Mouse (Mus musculus): ENCODE measurements at regions not wholly inside any gene's neighbourhood (a gene's known extent, or its start where the extent isn't known, plus 50 kb on each side); places are given as distances from the start of the nearest gene placed in this dataset.

- no peak overlapping the region for H3K4me2 ChIP-seq (ENCODE audit: low read depth, low read length)
- no peak overlapping the region for H3K9ac ChIP-seq (ENCODE audit: low read length)
- H3K9me3 ChIP-seq (ENCODE audit: control insufficient read depth, low read length) = no peaks in the 10 kb centered on the region
- ATAC-seq (ENCODE audit: low read depth) = no peak
- no peak overlapping the region for H3K4me3 ChIP-seq (ENCODE audit: low read length)
- H3K27ac ChIP-seq (ENCODE audit: low read length) = no peak overlapping the region
- no peaks in the 10 kb centered on the region for H3K27me3 ChIP-seq (ENCODE audit: control insufficient read depth, insufficient read depth, low read depth, low read length)
- WGBS = 78% methylated on average over 4 of the region's 4 CpGs
- no peaks in the 10 kb centered on the region for H3K36me3 ChIP-seq (ENCODE audit: control insufficient read depth, insufficient read depth, low read length)
- H3K4me1 ChIP-seq (replicated peaks; ENCODE audit: control insufficient read depth, insufficient read depth, low read length) = no peaks in the 10 kb centered on the region
Observed at GRCm38 (mm10) chr9:52816309-52816708, 136.7 kb upstream of the AI593442 start.

DNA sequence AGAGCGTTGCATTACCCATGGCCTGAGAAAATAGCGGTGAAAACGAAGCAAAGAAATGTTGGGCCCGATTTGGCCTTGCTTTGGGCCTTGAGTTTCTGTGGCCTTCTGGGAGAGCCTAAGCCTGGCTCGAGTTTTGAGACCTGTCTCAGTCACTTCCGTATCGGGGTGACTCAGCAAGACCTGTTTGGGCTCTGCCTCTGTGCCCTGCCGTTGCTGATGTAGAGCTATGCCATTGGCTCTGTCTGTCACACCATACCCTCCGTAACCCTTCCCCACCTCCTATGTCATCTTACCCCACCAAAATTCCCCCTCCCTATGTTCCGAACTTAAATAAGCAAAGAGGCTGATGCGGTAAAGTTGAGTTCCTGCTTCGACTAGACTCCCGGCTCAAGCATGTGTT lies 123.4 kb upstream of the AI593442 start:
- Histone ChIP-seq H3K36me3 (ENCODE audit: control insufficient read depth, insufficient read depth, low read length) (no peaks in the 10 kb centered on the region), H3K4me3 (ENCODE audit: low read length) (no peak overlapping the region), H3K27me3 (ENCODE audit: control insufficient read depth, insufficient read depth, low read depth, low read length) (no peaks in the 10 kb centered on the region), H3K9me3 (ENCODE audit: control insufficient read depth, low read length) (no peaks in the 10 kb centered on the region), H3K27ac (ENCODE audit: low read length) (no peak overlapping the region), H3K4me2 (ENCODE audit: low read depth, low read length) (no peak overlapping the region), H3K4me1 (replicated peaks; ENCODE audit: control insufficient read depth, insufficient read depth, low read length) (no peaks in the 10 kb centered on the region), H3K9ac (ENCODE audit: low read length) (no peak overlapping the region)
- 91% methylated on average over 13 of the region's 13 CpGs for WGBS
- no peak for ATAC-seq (ENCODE audit: low read depth)

DNA sequence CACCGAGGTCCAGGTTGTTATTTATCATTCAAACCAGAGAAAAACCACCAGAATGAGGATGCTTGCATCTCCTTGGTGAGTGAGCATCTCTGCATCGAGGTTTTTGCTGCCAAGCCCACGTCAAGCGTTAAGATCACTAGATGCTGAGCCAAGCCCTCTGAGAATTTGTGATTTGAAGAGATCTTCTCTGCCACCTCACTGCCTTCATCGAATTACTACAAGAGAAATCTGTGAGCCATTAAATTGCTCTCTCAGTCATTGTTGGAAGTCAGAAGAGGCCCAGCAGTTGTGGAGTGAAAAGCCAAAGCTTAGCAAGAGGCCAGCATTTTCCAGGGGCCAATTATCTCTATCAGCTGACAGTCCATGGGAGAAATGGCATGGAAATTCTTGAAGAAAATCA lies 122.2 kb upstream of the AI593442 start:
- no peaks in the 10 kb centered on the region for H3K9me3 ChIP-seq (ENCODE audit: control insufficient read depth, low read length)
- no peaks in the 10 kb centered on the region for H3K36me3 ChIP-seq (ENCODE audit: control insufficient read depth, insufficient read depth, low read length)
- ATAC-seq (ENCODE audit: low read depth) = no peak
- H3K9ac ChIP-seq (ENCODE audit: low read length) = no peak overlapping the region
- no peak overlapping the region for H3K27ac ChIP-seq (ENCODE audit: low read length)
- no peaks in the 10 kb centered on the region for H3K4me1 ChIP-seq (replicated peaks; ENCODE audit: control insufficient read depth, insufficient read depth, low read length)
- no peak overlapping the region for H3K4me3 ChIP-seq (ENCODE audit: low read length)
- 76% methylated on average over 5 of the region's 5 CpGs for WGBS
- H3K4me2 ChIP-seq (ENCODE audit: low read depth, low read length) = no peak overlapping the region
- H3K27me3 ChIP-seq (ENCODE audit: control insufficient read depth, insufficient read depth, low read depth, low read length) = no peaks in the 10 kb centered on the region

- Histone ChIP-seq H3K4me3 (ENCODE audit: low read length) (no peak overlapping the region), H3K4me1 (replicated peaks; ENCODE audit: control insufficient read depth, insufficient read depth, low read length) (no peaks in the 10 kb centered on the region), H3K9ac (ENCODE audit: low read length) (no peak overlapping the region), H3K4me2 (ENCODE audit: low read depth, low read length) (no peak overlapping the region), H3K36me3 (ENCODE audit: control insufficient read depth, insufficient read depth, low read length) (no peaks in the 10 kb centered on the region), H3K27me3 (ENCODE audit: control insufficient read depth, insufficient read depth, low read depth, low read length) (no peaks in the 10 kb centered on the region), H3K9me3 (ENCODE audit: control insufficient read depth, low read length) (no peaks in the 10 kb centered on the region), H3K27ac (ENCODE audit: low read length) (no peak overlapping the region)
- no peak for ATAC-seq (ENCODE audit: low read depth)
- WGBS = 66% methylated on average over 3 of the region's 3 CpGs
Observed at GRCm38 (mm10) chr9:52800476-52800875, 120.9 kb upstream of the AI593442 start.

- no peaks in the 10 kb centered on the region for H3K4me1 ChIP-seq (replicated peaks; ENCODE audit: control insufficient read depth, insufficient read depth, low read length)
- H3K4me2 ChIP-seq (ENCODE audit: low read depth, low read length) = no peak overlapping the region
- ATAC-seq (ENCODE audit: low read depth) = no peak
- no peaks in the 10 kb centered on the region for H3K9me3 ChIP-seq (ENCODE audit: control insufficient read depth, low read length)
- no peak overlapping the region for H3K9ac ChIP-seq (ENCODE audit: low read length)
- H3K27ac ChIP-seq (ENCODE audit: low read length) = no peak overlapping the region
- WGBS = 33% methylated on average over 1 of the region's 1 CpGs
- no peaks in the 10 kb centered on the region for H3K36me3 ChIP-seq (ENCODE audit: control insufficient read depth, insufficient read depth, low read length)
- no peak overlapping the region for H3K4me3 ChIP-seq (ENCODE audit: low read length)
- no peaks in the 10 kb centered on the region for H3K27me3 ChIP-seq (ENCODE audit: control insufficient read depth, insufficient read depth, low read depth, low read length)
Observed at GRCm38 (mm10) chr9:52792596-52792995, 113.0 kb upstream of the AI593442 start.

DNA sequence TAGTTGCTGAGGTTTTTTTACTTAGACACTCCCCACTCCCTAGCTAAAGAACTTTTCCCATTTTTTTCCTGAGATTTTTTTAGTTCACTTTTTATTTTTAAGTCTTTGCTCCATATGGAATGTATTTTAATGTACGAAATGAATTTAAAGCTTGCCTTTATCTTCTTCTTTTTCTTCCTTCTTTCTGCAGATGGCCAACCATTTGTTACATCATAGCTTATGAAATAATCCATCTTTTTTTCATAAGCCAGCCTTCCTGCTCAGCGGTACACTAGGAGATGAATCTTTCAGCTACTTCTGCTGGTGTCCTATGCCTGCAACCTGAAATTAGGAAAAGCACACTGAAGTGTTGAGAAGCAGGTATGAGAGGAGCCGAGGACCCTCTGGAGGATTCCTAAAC lies 102.9 kb upstream of the AI593442 start:
- WGBS = 82% methylated on average over 3 of the region's 3 CpGs
- H3K9me3 ChIP-seq (ENCODE audit: control insufficient read depth, low read length) = no peaks in the 10 kb centered on the region
- H3K4me2 ChIP-seq (ENCODE audit: low read depth, low read length) = no peak overlapping the region
- no peak overlapping the region for H3K4me3 ChIP-seq (ENCODE audit: low read length)
- H3K27me3 ChIP-seq (ENCODE audit: control insufficient read depth, insufficient read depth, low read depth, low read length) = no peaks in the 10 kb centered on the region
- no peaks in the 10 kb centered on the region for H3K36me3 ChIP-seq (ENCODE audit: control insufficient read depth, insufficient read depth, low read length)
- H3K4me1 ChIP-seq (replicated peaks; ENCODE audit: control insufficient read depth, insufficient read depth, low read length) = no peaks in the 10 kb centered on the region
- no peak overlapping the region for H3K9ac ChIP-seq (ENCODE audit: low read length)
- no peak for ATAC-seq (ENCODE audit: low read depth)
- no peak overlapping the region for H3K27ac ChIP-seq (ENCODE audit: low read length)

DNA sequence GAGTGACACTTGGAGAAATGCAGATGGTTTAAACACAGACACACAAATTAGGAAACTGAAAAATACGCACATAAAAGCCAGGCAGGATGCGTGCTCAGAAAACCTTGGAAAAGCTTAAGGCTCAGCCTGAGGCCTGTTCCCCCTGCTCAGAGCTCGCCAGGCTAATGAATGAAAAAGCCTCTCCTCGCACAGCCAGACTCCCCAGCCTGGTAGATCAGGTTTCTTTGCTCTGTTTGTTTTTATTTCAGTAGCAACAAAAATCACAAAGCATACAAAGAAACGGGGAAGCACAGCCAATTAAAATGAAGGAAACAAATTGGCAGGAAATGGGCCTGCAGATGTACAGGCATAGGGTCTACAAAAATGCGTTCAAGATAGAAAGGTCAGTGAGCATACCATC lies 97.0 kb upstream of the AI593442 start:
- Histone ChIP-seq H3K4me1 (replicated peaks; ENCODE audit: control insufficient read depth, insufficient read depth, low read length) (no peaks in the 10 kb centered on the region), H3K9me3 (ENCODE audit: control insufficient read depth, low read length) (no peaks in the 10 kb centered on the region), H3K4me3 (ENCODE audit: low read length) (no peak overlapping the region), H3K27me3 (ENCODE audit: control insufficient read depth, insufficient read depth, low read depth, low read length) (no peaks in the 10 kb centered on the region), H3K27ac (ENCODE audit: low read length) (no peak overlapping the region), H3K9ac (ENCODE audit: low read length) (no peak overlapping the region), H3K36me3 (ENCODE audit: control insufficient read depth, insufficient read depth, low read length) (no peaks in the 10 kb centered on the region), H3K4me2 (ENCODE audit: low read depth, low read length) (no peak overlapping the region)
- WGBS = 30% methylated on average over 6 of the region's 6 CpGs
- ATAC-seq (ENCODE audit: low read depth) = no peak

GRCm38 (mm10) chr9:52775232-52775631 lies 95.7 kb upstream of the AI593442 start:
- Histone ChIP-seq H3K9me3 (ENCODE audit: control insufficient read depth, low read length) (no peaks in the 10 kb centered on the region), H3K36me3 (ENCODE audit: control insufficient read depth, insufficient read depth, low read length) (no peaks in the 10 kb centered on the region), H3K27ac (ENCODE audit: low read length) (no peak overlapping the region), H3K4me2 (ENCODE audit: low read depth, low read length) (no peak overlapping the region), H3K4me3 (ENCODE audit: low read length) (no peak overlapping the region), H3K9ac (ENCODE audit: low read length) (no peak overlapping the region), H3K27me3 (ENCODE audit: control insufficient read depth, insufficient read depth, low read depth, low read length) (no peaks in the 10 kb centered on the region), H3K4me1 (replicated peaks; ENCODE audit: control insufficient read depth, insufficient read depth, low read length) (no peaks in the 10 kb centered on the region)
- WGBS = 95% methylated on average over 1 of the region's 1 CpGs
- no peak for ATAC-seq (ENCODE audit: low read depth)

DNA sequence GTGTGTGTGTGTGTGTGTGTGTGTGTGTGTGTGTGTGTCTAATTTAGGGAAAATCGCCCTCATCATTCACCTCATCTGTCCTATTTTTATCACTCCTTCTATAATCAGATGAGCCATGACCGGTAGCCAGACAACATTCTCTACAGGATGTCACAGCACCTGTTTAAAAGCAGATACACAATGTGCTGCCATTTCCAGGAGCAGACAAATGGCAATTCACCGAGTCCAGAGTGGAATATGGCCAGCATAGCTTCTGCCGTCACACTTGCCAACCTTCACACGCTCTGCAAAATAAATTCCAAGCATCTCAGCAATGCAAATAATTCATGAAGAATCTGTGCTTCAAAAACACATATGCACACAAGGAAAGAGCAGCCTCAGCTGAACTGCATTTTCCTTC lies 88.5 kb upstream of the AI593442 start:
- H3K9me3 ChIP-seq (ENCODE audit: control insufficient read depth, low read length) = no peaks in the 10 kb centered on the region
- no peaks in the 10 kb centered on the region for H3K36me3 ChIP-seq (ENCODE audit: control insufficient read depth, insufficient read depth, low read length)
- WGBS = 51% methylated on average over 5 of the region's 5 CpGs
- no peak overlapping the region for H3K4me2 ChIP-seq (ENCODE audit: low read depth, low read length)
- no peak overlapping the region for H3K27ac ChIP-seq (ENCODE audit: low read length)
- no peak overlapping the region for H3K9ac ChIP-seq (ENCODE audit: low read length)
- ATAC-seq (ENCODE audit: low read depth) = no peak
- H3K4me3 ChIP-seq (ENCODE audit: low read length) = no peak overlapping the region
- no peaks in the 10 kb centered on the region for H3K4me1 ChIP-seq (replicated peaks; ENCODE audit: control insufficient read depth, insufficient read depth, low read length)
- H3K27me3 ChIP-seq (ENCODE audit: control insufficient read depth, insufficient read depth, low read depth, low read length) = no peaks in the 10 kb centered on the region

GRCm38 (mm10) chr9:52765809-52766208 lies 86.2 kb upstream of the AI593442 start:
- H3K9ac ChIP-seq (ENCODE audit: low read length) = no peak overlapping the region
- no peaks in the 10 kb centered on the region for H3K9me3 ChIP-seq (ENCODE audit: control insufficient read depth, low read length)
- 65% methylated on average over 5 of the region's 5 CpGs for WGBS
- no peak overlapping the region for H3K4me2 ChIP-seq (ENCODE audit: low read depth, low read length)
- no peaks in the 10 kb centered on the region for H3K36me3 ChIP-seq (ENCODE audit: control insufficient read depth, insufficient read depth, low read length)
- ATAC-seq (ENCODE audit: low read depth) = no peak
- H3K27ac ChIP-seq (ENCODE audit: low read length) = no peak overlapping the region
- H3K4me3 ChIP-seq (ENCODE audit: low read length) = no peak overlapping the region
- H3K4me1 ChIP-seq (replicated peaks; ENCODE audit: control insufficient read depth, insufficient read depth, low read length) = no peaks in the 10 kb centered on the region
- no peaks in the 10 kb centered on the region for H3K27me3 ChIP-seq (ENCODE audit: control insufficient read depth, insufficient read depth, low read depth, low read length)

Measured in lung, embryonic 16.5 days (tissue).